Mouse (Mus musculus): ENCODE results near the gene 1700025C18Rik. TPM values are rescaled to one million over a fixed set of nuclear protein-coding genes. Genes with fewer than 3 reads are reported as not detected.
A peak's percentile ranks its signal among the peaks of the same experiment; 100 is the strongest.

1700025C18Rik gene
- not detected in 2 replicates for polyA plus RNA-seq (2012; ENCODE audit: insufficient read depth, insufficient read length, low replicate concordance, missing spikeins)

- 82% methylated on average over 2 of the region's 2 CpGs for WGBS
- H3K4me3 ChIP-seq (ENCODE audit: insufficient read depth, low read depth, low read length) = no peak within 1 kb of the TSS
- no peak for TF ChIP-seq CTCF (IDR thresholded peaks at IDR 0.05; ENCODE audit: insufficient read depth, low read depth, low read length)
- no peak for TF ChIP-seq POLR2A (IDR thresholded peaks at IDR 0.05; ENCODE audit: insufficient read depth, low read depth, low read length)
These were observed at the start of gene 1700025C18Rik for GRCm38 (mm10) chr2:165090650-165091049. Gene 1700025C18Rik (minus strand): TSS chr2:165090750.

GRCm38 (mm10) chr2:165136049-165136448 lies 45.5 kb upstream of the 1700025C18Rik start:
- peaks cover 46% of the 10 kb centered on the region for H3K4me1 ChIP-seq (ENCODE audit: control insufficient read depth, insufficient read depth, low read length)
- 49% methylated on average over 16 of the region's 16 CpGs for WGBS
- no peak overlapping the region for H3K4me3 ChIP-seq (ENCODE audit: insufficient read depth, low read depth, low read length)
- H3K27ac ChIP-seq (ENCODE audit: insufficient read depth, low read depth, low read length) = peak overlapping the region; percentile 11; the same call in 1 of the 2 replicates
- TF ChIP-seq POLR2A (IDR thresholded peaks at IDR 0.05; ENCODE audit: insufficient read depth, low read depth, low read length) (no peak), CTCF (IDR thresholded peaks at IDR 0.05; ENCODE audit: insufficient read depth, low read depth, low read length) (no peak)

More at GRCm38 (mm10) chr2:165090650-165091049, at the start of gene 1700025C18Rik:
- H3K27ac ChIP-seq (ENCODE audit: insufficient read depth, low read depth, low read length) = no peak within 1 kb of the TSS
- H3K4me1 ChIP-seq (ENCODE audit: control insufficient read depth, insufficient read depth, low read length) = peaks cover 9% of the 10 kb centered on the region

- no peak overlapping the region for H3K4me3 ChIP-seq (ENCODE audit: insufficient read depth, low read depth, low read length)
- TF ChIP-seq POLR2A (IDR thresholded peaks at IDR 0.05; ENCODE audit: insufficient read depth, low read depth, low read length) = no peak
- no peak overlapping the region for H3K27ac ChIP-seq (ENCODE audit: insufficient read depth, low read depth, low read length)
- WGBS = 27% methylated on average over 15 of the region's 15 CpGs
- peaks cover 48% of the 10 kb centered on the region for H3K4me1 ChIP-seq (ENCODE audit: control insufficient read depth, insufficient read depth, low read length)
These were observed 43.0 kb upstream of the 1700025C18Rik start for GRCm38 (mm10) chr2:165133566-165133965.

GRCm38 (mm10) chr2:165131428-165131827 lies 40.9 kb upstream of the 1700025C18Rik start:
- Histone ChIP-seq H3K4me3 (ENCODE audit: insufficient read depth, low read depth, low read length) (no peak overlapping the region), H3K27ac (ENCODE audit: insufficient read depth, low read depth, low read length) (no peak overlapping the region), H3K4me1 (ENCODE audit: control insufficient read depth, insufficient read depth, low read length) (peaks cover 39% of the 10 kb centered on the region)
- TF ChIP-seq CTCF (IDR thresholded peaks at IDR 0.05; ENCODE audit: insufficient read depth, low read depth, low read length) (no peak), POLR2A (IDR thresholded peaks at IDR 0.05; ENCODE audit: insufficient read depth, low read depth, low read length) (no peak)
- 54% methylated on average over 12 of the region's 12 CpGs for WGBS

GRCm38 (mm10) chr2:165129189-165129588 lies 38.6 kb upstream of the 1700025C18Rik start:
- WGBS = 39% methylated on average over 4 of the region's 4 CpGs
- TF ChIP-seq CTCF (IDR thresholded peaks at IDR 0.05; ENCODE audit: insufficient read depth, low read depth, low read length) (no peak), POLR2A (IDR thresholded peaks at IDR 0.05; ENCODE audit: insufficient read depth, low read depth, low read length) (no peak)
- H3K4me1 ChIP-seq (ENCODE audit: control insufficient read depth, insufficient read depth, low read length) = peaks cover 36% of the 10 kb centered on the region

GRCm38 (mm10) chr2:165126896-165127562 lies 36.5 kb upstream of the 1700025C18Rik start:
- Histone ChIP-seq H3K4me3 (ENCODE audit: insufficient read depth, low read depth, low read length) (no peak overlapping the region), H3K4me1 (ENCODE audit: control insufficient read depth, insufficient read depth, low read length) (peaks cover 30% of the 10 kb centered on the region), H3K27ac (ENCODE audit: insufficient read depth, low read depth, low read length) (no peak overlapping the region)
- no peak for TF ChIP-seq CTCF (IDR thresholded peaks at IDR 0.05; ENCODE audit: insufficient read depth, low read depth, low read length)
- no peak for TF ChIP-seq POLR2A (IDR thresholded peaks at IDR 0.05; ENCODE audit: insufficient read depth, low read depth, low read length)
- 56% methylated on average over 10 of the region's 10 CpGs for WGBS

More at GRCm38 (mm10) chr2:165129189-165129588, 38.6 kb upstream of the 1700025C18Rik start:
- H3K4me3 ChIP-seq (ENCODE audit: insufficient read depth, low read depth, low read length) = no peak overlapping the region
- H3K27ac ChIP-seq (ENCODE audit: insufficient read depth, low read depth, low read length) = no peak overlapping the region

GRCm38 (mm10) chr2:165121206-165121840 lies 30.8 kb upstream of the 1700025C18Rik start:
- WGBS = 35% methylated on average over 10 of the region's 10 CpGs

GRCm38 (mm10) chr2:165120765-165121164 lies 30.2 kb upstream of the 1700025C18Rik start:
- Histone ChIP-seq H3K27ac (ENCODE audit: insufficient read depth, low read depth, low read length) (no peak overlapping the region), H3K4me3 (ENCODE audit: insufficient read depth, low read depth, low read length) (no peak overlapping the region), H3K4me1 (ENCODE audit: control insufficient read depth, insufficient read depth, low read length) (peaks cover 25% of the 10 kb centered on the region)
- WGBS = 78% methylated on average over 9 of the region's 9 CpGs
- TF ChIP-seq POLR2A (IDR thresholded peaks at IDR 0.05; ENCODE audit: insufficient read depth, low read depth, low read length) (no peak), CTCF (IDR thresholded peaks at IDR 0.05; ENCODE audit: insufficient read depth, low read depth, low read length) (no peak)

More at GRCm38 (mm10) chr2:165121206-165121840, 30.8 kb upstream of the 1700025C18Rik start:
- Histone ChIP-seq H3K4me1 (ENCODE audit: control insufficient read depth, insufficient read depth, low read length) (peaks cover 27% of the 10 kb centered on the region), H3K4me3 (ENCODE audit: insufficient read depth, low read depth, low read length) (no peak overlapping the region), H3K27ac (ENCODE audit: insufficient read depth, low read depth, low read length) (no peak overlapping the region)
- TF ChIP-seq CTCF (IDR thresholded peaks at IDR 0.05; ENCODE audit: insufficient read depth, low read depth, low read length) = no peak
- TF ChIP-seq POLR2A (IDR thresholded peaks at IDR 0.05; ENCODE audit: insufficient read depth, low read depth, low read length) = no peak

- no peak overlapping the region for H3K27ac ChIP-seq (ENCODE audit: insufficient read depth, low read depth, low read length)
- no peak for TF ChIP-seq CTCF (IDR thresholded peaks at IDR 0.05; ENCODE audit: insufficient read depth, low read depth, low read length)
- no peak for TF ChIP-seq POLR2A (IDR thresholded peaks at IDR 0.05; ENCODE audit: insufficient read depth, low read depth, low read length)
- H3K4me3 ChIP-seq (ENCODE audit: insufficient read depth, low read depth, low read length) = no peak overlapping the region
- 66% methylated on average over 11 of the region's 11 CpGs for WGBS
- H3K4me1 ChIP-seq (ENCODE audit: control insufficient read depth, insufficient read depth, low read length) = peaks cover 14% of the 10 kb centered on the region
These were observed 23.2 kb upstream of the 1700025C18Rik start for GRCm38 (mm10) chr2:165113733-165114132.

All from olfactory bulb, adult 2 months (tissue).